Mouse (Mus musculus) stomach, postnatal 0 days (tissue): ENCODE data around the gene Tex14. TPM values are rescaled to one million over a fixed set of nuclear protein-coding genes. Genes with fewer than 3 reads are reported as not detected.
A peak's percentile ranks its signal among the peaks of the same experiment; 100 is the strongest.

ENCODE experiments used
- ATAC-seq: fragments of 200-750 bp; cut with Nextera tagmentation; 2 replicates; pipeline ENCODE4 v1.8.0; 2017; ENCODE audit not compliant: low FRiP score, low TSS enrichment
- DNase-seq: peaks from one replicate; pipeline ENCODE4 v3.0.0-alpha.2; 2016; ENCODE audit warnings: low spot score
- H3K27ac ChIP-seq: fragments of 300-500 bp; sonication (generic); replicated peaks from 2 replicates; pipeline ENCODE4 v1.5.1; 2014; ENCODE audit warnings: mild to moderate bottlenecking, control low read depth
- H3K27me3 ChIP-seq: fragments of 300-500 bp; sonication (generic); 2 replicates; pipeline ENCODE4 v1.6.1; 2014; ENCODE audit warnings: low read length; ENCODE audit not compliant: control insufficient read depth, insufficient read depth
- H3K36me3 ChIP-seq: fragments of 300-500 bp; sonication (generic); 2 replicates; pipeline ENCODE4 v1.6.1; 2014; ENCODE audit warnings: low read length, mixed read lengths; ENCODE audit not compliant: control insufficient read depth, insufficient read depth
- H3K4me1 ChIP-seq: fragments of 300-500 bp; sonication (generic); replicated peaks from 2 replicates; pipeline ENCODE4 v1.6.1; 2014; ENCODE audit warnings: antibody characterized with exemption; ENCODE audit not compliant: control insufficient read depth, insufficient read depth
- H3K4me2 ChIP-seq: fragments of 300-500 bp; sonication (generic); replicated peaks from 2 replicates; pipeline ENCODE4 v1.6.1; 2014; ENCODE audit warnings: low read depth, mild to moderate bottlenecking, control low read depth, moderate library complexity
- H3K4me3 ChIP-seq: fragments of 300-500 bp; sonication (generic); 2 replicates; pipeline ENCODE4 v1.5.1; 2014; ENCODE audit warnings: low read depth, low read length, control low read depth
- H3K9ac ChIP-seq: fragments of 300-500 bp; sonication (generic); 2 replicates; pipeline ENCODE4 v1.6.1; 2014; ENCODE audit warnings: mild to moderate bottlenecking, low read length, control low read depth, mixed read lengths
- H3K9me3 ChIP-seq: fragments of 300-500 bp; sonication (generic); 2 replicates; pipeline ENCODE4 v1.6.1; 2016; ENCODE audit warnings: low read length; ENCODE audit not compliant: control insufficient read depth
- CTCF ChIP-seq: IDR thresholded peaks from 2 replicates; pipeline ENCODE4 v1.5.1; 2016; ENCODE audit warnings: antibody characterized with exemption, low read depth, mild to moderate bottlenecking, moderate library complexity
- EP300 ChIP-seq: optimal IDR thresholded peaks from 2 replicates; pipeline ENCODE3; 2016; ENCODE audit warnings: antibody characterized with exemption
- WGBS: fragments of 180-500 bp; shearing (Covaris S2); extraction: QIAGEN DNeasy Blood & Tissue Kit; methylation state at CpG from one replicate; pipeline ENCODE4 v1.1.7; 2014; 5-methylcytosine and 5-hydroxymethylcytosine counted together
- polyA plus RNA-seq: library from polyadenylated mRNA; unstranded; fragments of >200 nt; fragmentation: Nextera tagmentation; extraction: Ambion mirVana; gene quantifications from 2 replicates; pipeline ENCODE4 v1.2.1, GENCODE M21; 2015

Gene Tex14
- polyA plus RNA-seq, 1 experiment from 2014 or later, result 0.98 TPM

- Histone ChIP-seq H3K4me2 (no peak within 1 kb of the TSS), H3K4me3 (no peak within 1 kb of the TSS), H3K36me3 (no peaks in the 10 kb centered on the region), H3K4me1 (no peaks in the 10 kb centered on the region), H3K27ac (no peak within 1 kb of the TSS), H3K27me3 (no peaks in the 10 kb centered on the region), H3K9ac (no peak within 1 kb of the TSS), H3K9me3 (no peaks in the 10 kb centered on the region)
- no peak for TF ChIP-seq CTCF
- TF ChIP-seq EP300, result no peak
- DNase-seq, result no peak
- no peak for ATAC-seq
- WGBS, result 67% methylated on average over 3 of the region's 3 CpGs
Measured at GRCm38 (mm10) chr11:87566501-87566900, 161.6 kb downstream of the Tex14 start, which contains the start of gene Gm11492. Gene Gm11492 (plus strand): TSS chr11:87566653.

GRCm38 (mm10) chr11:87568255-87568953 is 163.5 kb downstream of the Tex14 start, which contains the start of gene Sept4:
Gene Sept4 (plus strand): TSS chr11:87568903.
- DNase-seq (no peak), ATAC-seq (no peak)
- no peaks in the 10 kb centered on the region for H3K4me1 ChIP-seq
- no peak within 1 kb of the TSS for H3K4me3 ChIP-seq
- H3K27ac ChIP-seq, result no peak within 1 kb of the TSS
- no peak within 1 kb of the TSS for H3K4me2 ChIP-seq
- no peak for TF ChIP-seq CTCF
- TF ChIP-seq EP300, result no peak
- no peak within 1 kb of the TSS for H3K9ac ChIP-seq
- no peaks in the 10 kb centered on the region for H3K27me3 ChIP-seq
- H3K9me3 ChIP-seq, result no peaks in the 10 kb centered on the region
- no peaks in the 10 kb centered on the region for H3K36me3 ChIP-seq
- WGBS, result 80% methylated on average over 7 of the region's 7 CpGs

GRCm38 (mm10) chr11:87570743-87571142 is 165.9 kb downstream of the Tex14 start:
- Histone ChIP-seq H3K36me3 (no peaks in the 10 kb centered on the region), H3K4me2 (no peak overlapping the region), H3K4me1 (no peaks in the 10 kb centered on the region), H3K27ac (no peak overlapping the region), H3K9me3 (no peaks in the 10 kb centered on the region), H3K9ac (no peak overlapping the region), H3K27me3 (no peaks in the 10 kb centered on the region), H3K4me3 (no peak overlapping the region)
- TF ChIP-seq CTCF (no peak), EP300 (no peak)
- WGBS, result 59% methylated on average over 5 of the region's 5 CpGs
- no peak for ATAC-seq
- no peak for DNase-seq

GRCm38 (mm10) chr11:87571361-87571950 is 166.6 kb downstream of the Tex14 start:
- WGBS, result 95% methylated on average over 1 of the region's 1 CpGs
- ATAC-seq (no peak), DNase-seq (no peak)
- no peak for TF ChIP-seq CTCF
- TF ChIP-seq EP300, result no peak
- H3K4me1 ChIP-seq, result no peaks in the 10 kb centered on the region
- H3K36me3 ChIP-seq, result no peaks in the 10 kb centered on the region
- H3K4me2 ChIP-seq, result no peak overlapping the region
- no peaks in the 10 kb centered on the region for H3K9me3 ChIP-seq
- H3K27me3 ChIP-seq, result no peaks in the 10 kb centered on the region
- H3K9ac ChIP-seq, result no peak overlapping the region
- H3K4me3 ChIP-seq, result no peak overlapping the region
- 0 out of 2 replicates have a peak overlapping the region, but pooled peaks have one; percentile 8 for H3K27ac ChIP-seq

GRCm38 (mm10) chr11:87573751-87574150 is 168.9 kb downstream of the Tex14 start:
- H3K27ac ChIP-seq, result no peak overlapping the region
- no peak for ATAC-seq
- no peaks in the 10 kb centered on the region for H3K27me3 ChIP-seq
- H3K4me3 ChIP-seq, result no peak overlapping the region
- TF ChIP-seq CTCF (no peak), EP300 (no peak)
- H3K4me1 ChIP-seq, result peaks cover 3% of the 10 kb centered on the region; the same call in 1 of the 2 replicates
- no peak overlapping the region for H3K4me2 ChIP-seq
- no peaks in the 10 kb centered on the region for H3K36me3 ChIP-seq
- H3K9ac ChIP-seq, result no peak overlapping the region
- 74% methylated on average over 7 of the region's 7 CpGs for WGBS
- no peak for DNase-seq
- no peaks in the 10 kb centered on the region for H3K9me3 ChIP-seq
